Mouse (Mus musculus) ES-Bruce4 (cell line): Measurements from ENCODE around the gene Ppp1r13b. TPM values are rescaled to one million over a fixed set of nuclear protein-coding genes. Genes with fewer than 3 reads are reported as not detected.

Experiments used
- H3K27ac ChIP-seq: 2 replicates; pipeline ENCODE4 v1.5.1; 2012; ENCODE audit warnings: low read length, inconsistent platforms; ENCODE audit not compliant: insufficient read depth
- H3K27me3 ChIP-seq: 2 replicates; pipeline ENCODE4 v1.6.1; 2012; ENCODE audit warnings: mild to moderate bottlenecking, low read length, inconsistent platforms; ENCODE audit not compliant: control insufficient read depth, poor library complexity, insufficient read depth, severe bottlenecking
- H3K36me3 ChIP-seq: 2 replicates; pipeline ENCODE4 v1.6.1; 2012; ENCODE audit warnings: inconsistent platforms, mild to moderate bottlenecking, low read length, moderate library complexity; ENCODE audit not compliant: control insufficient read depth, poor library complexity, insufficient read depth, severe bottlenecking
- H3K4me1 ChIP-seq: one replicate; pipeline ENCODE4 v1.8.1; 2011; ENCODE audit warnings: low read length; ENCODE audit not compliant: control insufficient read depth, insufficient read depth
- H3K4me3 ChIP-seq: 2 replicates; pipeline ENCODE4 v1.5.1; 2011; ENCODE audit warnings: low read depth, mild to moderate bottlenecking, low read length
- H3K9ac ChIP-seq: 2 replicates; pipeline ENCODE4 v1.6.1; 2012; ENCODE audit warnings: low read depth, mild to moderate bottlenecking, inconsistent platforms; ENCODE audit not compliant: poor library complexity, severe bottlenecking
- H3K9me3 ChIP-seq: replicated peaks from 2 replicates; pipeline ENCODE4 v1.6.1; 2012; ENCODE audit warnings: mild to moderate bottlenecking, low read length, inconsistent platforms; ENCODE audit not compliant: control insufficient read depth, poor library complexity, insufficient read depth, severe bottlenecking
- CTCF ChIP-seq: IDR thresholded peaks from one replicate; pipeline ENCODE4 v1.8.1; 2011; ENCODE audit warnings: low read depth, low read length
- EP300 ChIP-seq: IDR thresholded peaks from 2 replicates; pipeline ENCODE4 v1.6.1; 2011; ENCODE audit warnings: low read depth, low read length; ENCODE audit not compliant: insufficient read depth
- POLR2A ChIP-seq: IDR thresholded peaks from one replicate; pipeline ENCODE4 v1.8.1; 2011; ENCODE audit warnings: low read length; ENCODE audit not compliant: insufficient read depth
- polyA plus RNA-seq: library from polyadenylated mRNA; stranded (reverse); fragments of >200 nt; gene quantifications from 2 replicates; pipeline ENCODE4 v1.2.4, GENCODE M21; 2011; ENCODE audit warnings: low read depth; ENCODE audit not compliant: missing spikeins, insufficient read depth, insufficient read length

The Ppp1r13b gene
- polyA plus RNA-seq, 1 experiment = 8.9 TPM

DNA sequence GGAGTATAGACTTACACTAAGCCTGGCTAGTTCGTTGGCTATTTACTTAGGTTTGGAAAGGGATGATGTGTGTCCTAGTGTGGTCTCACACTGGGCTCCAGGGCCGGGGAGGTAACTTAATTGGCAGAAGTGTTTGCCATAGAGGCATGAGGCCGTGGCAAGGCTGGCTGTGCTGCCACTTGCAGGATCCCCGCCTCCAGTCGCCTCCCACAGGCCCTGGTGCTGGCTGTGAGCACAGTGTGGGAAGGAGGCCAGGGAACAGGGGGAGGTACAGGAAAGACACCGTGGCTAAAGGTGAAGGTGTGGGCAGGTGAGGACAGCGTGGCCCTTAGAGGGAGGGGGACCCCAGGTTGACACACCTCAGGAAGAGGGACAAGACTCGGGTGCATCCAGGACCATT, 88.0 kb downstream of the Ppp1r13b start:
- H3K9ac ChIP-seq = no peak overlapping the region
- H3K36me3 ChIP-seq = no peaks in the 10 kb centered on the region; the same call in 1 of the 2 replicates
- no peak for TF ChIP-seq POLR2A
- TF ChIP-seq EP300 = no peak
- no peak for TF ChIP-seq CTCF
- H3K4me1 ChIP-seq = no peaks in the 10 kb centered on the region
- no peaks in the 10 kb centered on the region for H3K9me3 ChIP-seq
- H3K27ac ChIP-seq = no peak overlapping the region
- no peak overlapping the region for H3K4me3 ChIP-seq
- H3K27me3 ChIP-seq = no peaks in the 10 kb centered on the region

DNA sequence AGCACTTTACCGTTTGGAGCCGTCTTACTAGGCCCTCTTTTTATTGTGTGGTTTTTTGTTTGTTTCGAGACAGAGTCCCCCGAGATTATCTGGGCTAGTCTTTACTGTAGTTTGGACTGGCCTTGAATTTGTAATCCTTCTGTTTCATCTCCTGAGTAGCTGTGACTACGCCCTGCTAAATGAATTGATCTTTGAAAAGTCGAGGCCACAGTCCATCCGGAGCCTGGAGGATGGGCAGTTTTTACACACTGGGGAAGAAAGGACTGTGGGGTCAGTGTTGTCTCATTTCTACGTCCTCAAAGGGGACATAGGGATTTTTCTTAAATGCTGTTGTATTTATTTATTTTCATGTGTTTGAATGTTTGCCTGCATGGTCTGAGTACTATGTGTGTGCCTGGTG, 89.9 kb downstream of the Ppp1r13b start:
- Histone ChIP-seq H3K36me3 (no peaks in the 10 kb centered on the region), H3K4me3 (no peak overlapping the region), H3K9ac (no peak overlapping the region), H3K27me3 (no peaks in the 10 kb centered on the region), H3K27ac (no peak overlapping the region), H3K4me1 (no peaks in the 10 kb centered on the region), H3K9me3 (no peaks in the 10 kb centered on the region)
- no peak for TF ChIP-seq POLR2A
- TF ChIP-seq EP300 = no peak
- no peak for TF ChIP-seq CTCF

DNA sequence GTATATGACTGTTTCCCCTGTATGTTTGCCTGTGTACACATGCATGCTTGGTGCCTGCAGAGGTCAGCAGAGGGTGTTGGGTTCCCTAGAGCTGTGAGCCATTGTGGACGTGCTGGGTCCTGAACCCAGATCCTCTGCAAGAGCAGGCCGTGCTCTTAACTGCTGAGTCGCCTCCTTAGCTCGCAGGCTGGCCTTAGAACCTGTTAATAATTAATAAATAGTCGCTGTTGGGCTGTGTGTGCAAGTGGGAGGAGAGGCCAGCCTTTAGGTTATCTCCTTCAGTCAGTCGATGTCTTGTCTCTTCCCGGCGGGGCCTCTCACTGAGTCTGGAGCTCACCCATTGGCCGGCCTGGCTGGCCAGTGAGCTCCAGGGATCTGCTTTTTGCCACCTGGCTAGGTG, 90.9 kb downstream of the Ppp1r13b start:
- TF ChIP-seq EP300 (no peak), CTCF (no peak), POLR2A (no peak)
- Histone ChIP-seq H3K27me3 (no peaks in the 10 kb centered on the region), H3K9ac (no peak overlapping the region), H3K9me3 (no peaks in the 10 kb centered on the region), H3K36me3 (no peaks in the 10 kb centered on the region), H3K27ac (no peak overlapping the region), H3K4me3 (no peak overlapping the region), H3K4me1 (no peaks in the 10 kb centered on the region)

DNA sequence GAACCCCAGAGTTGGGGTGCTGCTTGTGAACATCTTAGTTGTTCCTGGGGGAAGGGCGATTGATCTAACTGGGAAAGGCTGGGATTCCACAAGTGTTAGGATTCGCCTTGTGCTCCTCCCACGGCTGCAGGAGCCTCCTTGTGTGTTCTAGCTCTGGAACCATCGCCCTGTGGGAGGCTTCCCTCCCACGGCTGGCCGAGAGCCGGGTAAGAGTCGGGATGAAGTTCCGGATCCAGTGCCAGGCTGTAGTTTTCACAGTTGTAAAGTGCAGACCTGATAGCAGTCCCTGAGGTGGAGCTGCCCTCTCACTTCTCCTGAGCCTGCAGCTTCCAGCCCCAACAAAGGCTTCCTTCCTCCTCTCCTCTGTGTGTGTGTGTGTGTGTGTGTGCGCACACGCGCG, 91.4 kb downstream of the Ppp1r13b start:
- Histone ChIP-seq H3K9me3 (no peaks in the 10 kb centered on the region), H3K4me3 (no peak overlapping the region), H3K27ac (no peak overlapping the region), H3K4me1 (no peaks in the 10 kb centered on the region), H3K27me3 (no peaks in the 10 kb centered on the region), H3K9ac (no peak overlapping the region), H3K36me3 (no peaks in the 10 kb centered on the region)
- no peak for TF ChIP-seq POLR2A
- TF ChIP-seq EP300 = no peak
- TF ChIP-seq CTCF = no peak

DNA sequence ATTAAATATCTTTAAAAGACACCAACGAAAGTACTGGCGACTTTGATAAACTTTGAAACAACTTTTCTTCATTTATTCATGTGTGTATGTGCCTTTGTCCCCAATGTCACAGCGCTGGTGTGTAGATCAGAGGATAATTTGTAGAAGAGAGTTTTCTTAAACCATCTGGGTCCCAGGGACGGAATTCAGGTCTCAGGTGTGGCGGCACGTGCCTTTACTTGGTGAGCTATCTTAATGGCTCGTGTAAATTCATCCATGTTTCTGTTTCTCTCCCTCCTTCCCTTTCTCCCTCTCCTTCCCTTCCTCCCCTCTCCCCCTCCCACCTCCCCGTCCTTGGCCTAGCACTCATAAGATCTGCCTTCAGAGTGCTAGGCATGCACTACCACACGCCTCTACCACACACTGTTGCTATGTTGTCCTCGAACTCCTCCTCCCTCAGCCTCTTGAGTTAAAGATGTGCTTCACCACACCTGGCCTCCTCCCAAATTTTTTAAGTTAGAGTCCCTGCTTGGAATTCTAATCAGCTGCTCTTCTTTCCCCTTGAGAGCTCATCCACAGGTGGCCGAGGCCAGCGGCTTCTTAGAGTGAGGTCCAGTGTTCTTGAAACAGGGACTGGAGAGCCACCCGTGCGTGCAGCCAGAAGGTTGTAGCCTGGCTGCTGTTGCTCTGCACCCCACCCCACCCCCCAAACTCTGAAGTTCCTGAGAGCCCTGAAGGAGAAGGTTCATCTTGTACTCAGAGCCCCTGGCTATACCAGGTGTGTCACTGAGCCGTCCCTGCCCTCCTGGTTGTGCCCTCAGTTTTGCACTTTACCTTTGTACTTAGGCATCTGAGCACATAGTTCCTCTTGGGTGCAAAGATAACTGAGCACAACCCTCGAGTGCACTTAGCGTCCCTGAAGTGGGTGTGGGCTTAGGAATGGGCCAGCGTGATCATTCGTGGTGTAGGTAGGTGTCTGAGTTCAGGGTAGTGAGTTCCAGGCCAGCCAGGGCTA, 92.8 kb downstream of the Ppp1r13b start:
- Histone ChIP-seq H3K9ac (peak overlapping the region; percentile 89), H3K27ac (no peak overlapping the region), H3K36me3 (no peaks in the 10 kb centered on the region), H3K4me1 (no peaks in the 10 kb centered on the region), H3K4me3 (peak overlapping the region; percentile 87), H3K9me3 (no peaks in the 10 kb centered on the region), H3K27me3 (no peaks in the 10 kb centered on the region)
- TF ChIP-seq POLR2A = no peak

DNA sequence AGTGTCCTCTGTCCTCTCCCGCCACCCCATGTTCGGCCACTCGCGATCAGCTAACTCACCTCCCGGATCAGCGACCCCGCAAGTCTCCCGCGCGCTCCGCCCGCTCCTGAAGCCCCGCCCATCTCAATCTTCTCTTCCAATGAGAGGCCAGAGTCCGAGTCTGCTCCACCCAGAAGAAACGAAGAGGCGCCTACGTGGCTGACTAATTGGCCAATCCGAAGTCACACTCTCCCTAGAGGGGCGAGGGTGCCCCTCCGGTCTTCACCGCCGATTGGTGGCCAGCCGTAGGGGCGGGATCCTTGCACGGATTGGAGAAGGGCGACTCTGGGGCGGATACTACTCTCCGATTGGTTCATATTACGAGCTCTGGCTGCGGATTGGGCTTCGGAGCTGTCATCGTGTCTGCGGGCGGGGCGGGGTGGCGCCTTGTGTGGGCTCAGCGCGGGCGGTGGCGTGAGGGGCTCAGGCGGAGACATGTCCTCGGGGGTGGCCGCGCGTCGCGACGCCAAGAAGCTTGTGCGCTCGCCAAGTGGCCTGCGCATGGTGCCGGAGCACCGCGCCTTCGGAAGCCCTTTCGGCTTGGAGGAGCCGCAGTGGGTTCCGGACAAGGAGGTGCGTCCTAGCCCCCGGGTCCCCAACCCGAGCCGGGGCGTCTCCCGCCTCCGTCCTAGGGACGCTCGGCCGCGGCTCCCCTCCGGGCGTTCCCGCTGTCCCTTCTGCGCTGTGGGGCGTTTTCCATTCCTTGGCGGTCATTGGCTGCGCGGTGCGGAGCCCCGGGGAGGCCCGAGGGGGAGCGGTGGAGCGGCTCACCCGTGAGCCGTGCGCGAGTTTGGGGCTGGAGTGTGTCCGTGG, 93.9 kb downstream of the Ppp1r13b start, which contains the start of the genes Xrcc3 and Zfyve21:
Gene Xrcc3, minus strand, starts transcription at position 108 of the 852 bp plus-strand sequence.
Gene Zfyve21, plus strand, starts transcription at position 405 of the 852 bp plus-strand sequence.
- Histone ChIP-seq H3K9me3 (no peaks in the 10 kb centered on the region), H3K9ac (peak within 1 kb of the TSS; percentile 89), H3K4me1 (no peaks in the 10 kb centered on the region), H3K36me3 (no peaks in the 10 kb centered on the region), H3K27ac (no peak within 1 kb of the TSS), H3K4me3 (peak within 1 kb of the TSS; percentile 92), H3K27me3 (no peaks in the 10 kb centered on the region)
- TF ChIP-seq EP300 (no peak), POLR2A (peak; percentile 79), CTCF (no peak)
